Mouse (Mus musculus) heart, embryonic 15.5 days (tissue): Measurements from ENCODE around the gene Gm3164. TPM values are rescaled to one million over a fixed set of nuclear protein-coding genes. Genes with fewer than 3 reads are reported as not detected.
"Not testable (repeated sequence)": the region's sequence is repeated elsewhere in the genome, so short reads cannot be mapped to it uniquely, and the experiment has no call there.

ENCODE experiments used
- ATAC-seq: fragments of 200-750 bp; cut with Nextera tagmentation; replicated peaks from 2 replicates; pipeline ENCODE4 v1.8.0; 2017; ENCODE audit warnings: low read depth, moderate TSS enrichment; ENCODE audit not compliant: insufficient number of reproducible peaks, insufficient read depth, low FRiP score
- H3K27ac ChIP-seq: fragments of 300-500 bp; sonication (generic); 2 replicates; pipeline ENCODE4 v1.5.1; 2015; ENCODE audit warnings: mild to moderate bottlenecking, inconsistent platforms
- H3K27me3 ChIP-seq: fragments of 300-500 bp; sonication (generic); 2 replicates; pipeline ENCODE4 v1.6.1; 2015; ENCODE audit warnings: inconsistent platforms
- H3K36me3 ChIP-seq: fragments of 300-500 bp; sonication (generic); 2 replicates; pipeline ENCODE4 v1.6.1; 2015; ENCODE audit warnings: mild to moderate bottlenecking, inconsistent platforms
- H3K4me1 ChIP-seq: fragments of 300-500 bp; sonication (generic); replicated peaks from 2 replicates; pipeline ENCODE4 v1.6.1; 2015; ENCODE audit warnings: inconsistent platforms
- H3K4me2 ChIP-seq: fragments of 300-500 bp; sonication (generic); 2 replicates; pipeline ENCODE4 v1.6.1; 2015; ENCODE audit warnings: inconsistent platforms, mild to moderate bottlenecking, moderate library complexity
- H3K4me3 ChIP-seq: fragments of 300-500 bp; sonication (generic); 2 replicates; pipeline ENCODE4 v1.5.1; 2015; ENCODE audit warnings: mild to moderate bottlenecking, inconsistent platforms
- H3K9ac ChIP-seq: fragments of 300-500 bp; sonication (generic); 2 replicates; pipeline ENCODE4 v1.6.1; 2015; ENCODE audit warnings: mild to moderate bottlenecking, inconsistent platforms
- H3K9me3 ChIP-seq: fragments of 300-500 bp; sonication (generic); replicated peaks from 2 replicates; pipeline ENCODE4 v1.6.1; 2016; ENCODE audit warnings: inconsistent platforms
- WGBS: fragments of 180-500 bp; shearing (Covaris S2); methylation state at CpG from one replicate; pipeline ENCODE4 v1.1.7; 2015; ENCODE audit warnings: mixed read lengths; 5-methylcytosine and 5-hydroxymethylcytosine counted together
- polyA plus RNA-seq: library from polyadenylated mRNA; unstranded; fragments of >200 nt; fragmentation: Nextera tagmentation; extraction: Ambion mirVana; gene quantifications from 2 replicates; pipeline ENCODE4 v1.2.1, GENCODE M21; 2015

The Gm3164 gene
- polyA plus RNA-seq, 1 experiment from 2014 or later = 0.09 TPM

DNA sequence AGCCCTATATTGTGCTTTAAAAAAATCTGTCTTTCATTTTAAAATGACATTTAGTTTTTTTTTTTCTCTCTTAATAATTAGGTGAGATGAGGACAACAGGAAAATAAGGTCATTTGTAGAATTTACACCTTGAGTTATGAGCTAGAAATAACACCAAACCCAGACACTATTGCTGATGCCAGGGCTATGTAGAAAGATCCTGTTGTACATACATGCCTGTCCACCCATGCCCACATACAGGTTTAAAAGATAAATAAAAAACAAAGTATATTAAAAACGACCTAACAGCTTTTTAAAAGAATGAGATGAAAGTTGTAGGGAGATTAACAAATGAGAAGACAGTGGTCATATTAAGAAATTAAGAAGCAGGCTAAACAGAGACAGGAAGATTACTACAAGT is 5.3 kb upstream of the Gm3164 start:
- H3K4me2 ChIP-seq, H3K4me1 ChIP-seq, H3K4me3 ChIP-seq, H3K9me3 ChIP-seq, H3K9ac ChIP-seq, H3K27ac ChIP-seq, ATAC-seq, H3K36me3 ChIP-seq, H3K27me3 ChIP-seq: not testable (repeated sequence)
- 20% methylated on average over 1 of the region's 1 CpGs for WGBS

DNA sequence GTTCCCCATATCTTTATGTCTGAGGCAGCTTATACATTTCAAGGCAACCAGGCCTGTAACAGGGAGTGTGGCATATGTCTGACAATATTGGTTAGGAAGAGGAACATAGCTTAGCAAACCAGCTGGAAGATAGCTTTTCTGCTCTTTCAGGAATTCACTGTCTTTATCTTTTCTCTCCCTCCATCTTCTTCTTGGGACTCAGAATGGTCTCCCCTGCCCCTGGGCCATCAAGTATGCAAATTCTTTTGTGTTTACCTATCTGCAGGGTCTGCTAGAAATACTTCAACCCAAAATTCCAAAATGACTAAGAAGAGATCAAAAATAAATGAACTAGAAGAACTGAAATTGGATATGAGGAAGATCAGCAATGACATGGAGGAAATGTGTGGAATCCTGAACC is 15.4 kb downstream of the Gm3164 start, which contains the start of gene Gm3173:
Gene Gm3173, plus strand, starts transcription at position 301 of the 400 bp plus-strand sequence.
- not testable (repeated sequence) for H3K4me1 ChIP-seq, H3K27ac ChIP-seq, H3K4me3 ChIP-seq, H3K27me3 ChIP-seq, H3K9ac ChIP-seq, H3K36me3 ChIP-seq, ATAC-seq, H3K9me3 ChIP-seq, H3K4me2 ChIP-seq

DNA sequence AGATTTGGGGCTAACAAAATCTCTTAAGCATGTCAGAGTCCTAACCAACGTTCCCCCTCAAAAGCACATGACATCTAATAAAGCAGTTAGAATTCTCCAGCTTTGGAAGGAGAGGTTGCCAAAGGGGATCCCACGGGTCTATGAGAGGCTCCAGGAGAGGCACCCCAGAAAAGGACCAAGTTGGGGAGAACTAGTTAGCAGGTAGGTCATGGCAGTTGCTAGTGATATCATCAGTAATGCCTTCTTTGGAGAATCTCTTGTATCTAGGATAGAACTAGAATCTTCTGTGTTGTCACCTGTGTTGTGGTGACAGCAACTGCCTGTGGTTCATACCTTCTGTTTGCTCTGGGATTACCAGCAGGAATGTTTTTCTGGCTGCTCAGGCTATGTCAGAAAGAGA is 66.2 kb downstream of the Gm3164 start, which contains the start of gene Gm3182:
Gene Gm3182, plus strand, starts transcription at position 301 of the 400 bp plus-strand sequence.
- H3K9me3 ChIP-seq, ATAC-seq, H3K27me3 ChIP-seq, H3K27ac ChIP-seq, H3K4me2 ChIP-seq, H3K36me3 ChIP-seq, H3K9ac ChIP-seq, H3K4me1 ChIP-seq, H3K4me3 ChIP-seq: not testable (repeated sequence)
- WGBS = 50% methylated on average over 1 of the region's 2 CpGs

Other genes with a start within 250 kb of the Gm3164 start
- 0.18 and 0.23 TPM in 2 replicates for gene Gm2974, start 232.9 kb upstream of the Gm3164 start, polyA plus RNA-seq
- not detected in 2 replicates for gene Gm3138, start 165.8 kb upstream of the Gm3164 start, polyA plus RNA-seq
- not detected in 2 replicates for gene Gm3149, start 98.2 kb upstream of the Gm3164 start, polyA plus RNA-seq
- 0.16 TPM in 2 replicates for gene 2610042L04Rik, start 80.7 kb upstream of the Gm3164 start, polyA plus RNA-seq
- not detected in 2 replicates for gene Gm3159, start 17.9 kb upstream of the Gm3164 start, polyA plus RNA-seq
- gene Gm3173, start 15.5 kb downstream of the Gm3164 start, polyA plus RNA-seq = 0.43 TPM in 1 of 2 replicates, not detected in the other
- gene Gm3182, start 66.3 kb downstream of the Gm3164 start, polyA plus RNA-seq = not detected in 2 replicates
- not detected in 2 replicates for gene Gm3047, start 140.0 kb downstream of the Gm3164 start, polyA plus RNA-seq
- not detected in 2 replicates for gene Gm8159, start 216.9 kb downstream of the Gm3164 start, polyA plus RNA-seq
- gene Gm3239, start 248.7 kb downstream of the Gm3164 start, polyA plus RNA-seq = 0.20 and 0.28 TPM in 2 replicates